Mouse (Mus musculus): ENCODE data around the gene Mlkl. TPM values are rescaled to one million over a fixed set of nuclear protein-coding genes. Genes with fewer than 3 reads are reported as not detected.
A peak's percentile ranks its signal among the peaks of the same experiment; 100 is the strongest.

Gene Mlkl
- polyA plus RNA-seq, 1 experiment from 2014 or later: 2.5 TPM

- ATAC-seq (ENCODE audit: low read depth) (no peak), DNase-seq (no peak)
- H3K36me3 ChIP-seq: no peaks in the 10 kb centered on the region
- H3K9ac ChIP-seq: no peak overlapping the region
- WGBS (ENCODE audit: insufficient replicate concordance): 77% methylated on average over 3 of the region's 4 CpGs
- no peaks in the 10 kb centered on the region; the same call in 1 of the 2 replicates for H3K9me3 ChIP-seq (replicated peaks)
- no peak overlapping the region for H3K27ac ChIP-seq
- H3K4me2 ChIP-seq: no peak overlapping the region
- no peak overlapping the region for H3K4me3 ChIP-seq (replicated peaks)
- no peaks in the 10 kb centered on the region for H3K4me1 ChIP-seq (replicated peaks)
- no peaks in the 10 kb centered on the region for H3K27me3 ChIP-seq
These were observed 19.5 kb upstream of the Mlkl start for GRCm38 (mm10) chr8:111357433-111357832.

GRCm38 (mm10) chr8:111353497-111353896 lies 15.5 kb upstream of the Mlkl start:
- H3K9me3 ChIP-seq (replicated peaks): no peaks in the 10 kb centered on the region
- no peak overlapping the region for H3K4me2 ChIP-seq
- no peak for DNase-seq
- no peaks in the 10 kb centered on the region for H3K27me3 ChIP-seq
- H3K4me3 ChIP-seq (replicated peaks): no peak overlapping the region
- no peaks in the 10 kb centered on the region for H3K4me1 ChIP-seq (replicated peaks)
- H3K36me3 ChIP-seq: no peaks in the 10 kb centered on the region
- H3K9ac ChIP-seq: no peak overlapping the region
- WGBS (ENCODE audit: insufficient replicate concordance): 69% methylated on average over 9 of the region's 9 CpGs
- ATAC-seq (ENCODE audit: low read depth): no peak
- H3K27ac ChIP-seq: no peak overlapping the region

- DNase-seq (no peak), ATAC-seq (ENCODE audit: low read depth) (no peak)
- no peak overlapping the region for H3K9ac ChIP-seq
- H3K27ac ChIP-seq: no peak overlapping the region
- H3K9me3 ChIP-seq (replicated peaks): no peaks in the 10 kb centered on the region
- H3K4me3 ChIP-seq (replicated peaks): no peak overlapping the region
- 69% methylated on average over 5 of the region's 5 CpGs for WGBS (ENCODE audit: insufficient replicate concordance)
- no peak overlapping the region for H3K4me2 ChIP-seq
- H3K36me3 ChIP-seq: no peaks in the 10 kb centered on the region
- H3K27me3 ChIP-seq: no peaks in the 10 kb centered on the region
- H3K4me1 ChIP-seq (replicated peaks): no peaks in the 10 kb centered on the region
These were observed 14.3 kb upstream of the Mlkl start for GRCm38 (mm10) chr8:111352289-111352688.

- DNase-seq: no peak
These were observed 12.6 kb upstream of the Mlkl start for GRCm38 (mm10) chr8:111350577-111350976.

GRCm38 (mm10) chr8:111343225-111343624 lies 5.2 kb upstream of the Mlkl start:
- Histone ChIP-seq H3K27me3 (peaks cover 13% of the 10 kb centered on the region), H3K4me1 (replicated peaks) (peaks cover 4% of the 10 kb centered on the region), H3K4me3 (replicated peaks) (no peak overlapping the region), H3K9ac (no peak overlapping the region), H3K4me2 (no peak overlapping the region), H3K27ac (no peak overlapping the region), H3K36me3 (no peaks in the 10 kb centered on the region), H3K9me3 (replicated peaks) (no peaks in the 10 kb centered on the region)
- 4% methylated on average over 5 of the region's 5 CpGs for WGBS (ENCODE audit: insufficient replicate concordance)
- peak; percentile 41 for DNase-seq
- peak; percentile 31; the same call in 1 of the 2 replicates for ATAC-seq (ENCODE audit: low read depth)

More at GRCm38 (mm10) chr8:111350577-111350976, 12.6 kb upstream of the Mlkl start:
- Histone ChIP-seq H3K36me3 (no peaks in the 10 kb centered on the region), H3K4me1 (replicated peaks) (no peaks in the 10 kb centered on the region), H3K4me2 (no peak overlapping the region), H3K9me3 (replicated peaks) (no peaks in the 10 kb centered on the region), H3K27me3 (no peaks in the 10 kb centered on the region), H3K27ac (no peak overlapping the region), H3K9ac (no peak overlapping the region), H3K4me3 (replicated peaks) (no peak overlapping the region)
- ATAC-seq (ENCODE audit: low read depth): no peak
- WGBS (ENCODE audit: insufficient replicate concordance): 75% methylated on average over 6 of the region's 6 CpGs

- H3K4me1 ChIP-seq (replicated peaks): peaks cover 17% of the 10 kb centered on the region
- no peak for DNase-seq
- no peak overlapping the region for H3K9ac ChIP-seq
- 58% methylated on average over 3 of the region's 3 CpGs for WGBS (ENCODE audit: insufficient replicate concordance)
- H3K4me2 ChIP-seq: no peak overlapping the region
- H3K27me3 ChIP-seq: peaks cover 26% of the 10 kb centered on the region
- H3K27ac ChIP-seq: no peak overlapping the region
- H3K9me3 ChIP-seq (replicated peaks): no peaks in the 10 kb centered on the region
- ATAC-seq (ENCODE audit: low read depth): no peak
- no peaks in the 10 kb centered on the region for H3K36me3 ChIP-seq
- H3K4me3 ChIP-seq (replicated peaks): no peak overlapping the region
These were observed 2.2 kb upstream of the Mlkl start for GRCm38 (mm10) chr8:111340186-111340585.

- 29% methylated on average over 12 of the region's 12 CpGs for WGBS (ENCODE audit: insufficient replicate concordance)
- H3K9ac ChIP-seq: peak overlapping the region; percentile 62
- peak overlapping the region; percentile 66 for H3K4me3 ChIP-seq (replicated peaks)
- no peak for DNase-seq
- H3K9me3 ChIP-seq (replicated peaks): no peaks in the 10 kb centered on the region
- peaks cover 26% of the 10 kb centered on the region for H3K27me3 ChIP-seq
- peaks cover 17% of the 10 kb centered on the region for H3K4me1 ChIP-seq (replicated peaks)
- ATAC-seq (ENCODE audit: low read depth): no peak
- H3K4me2 ChIP-seq: peak overlapping the region; percentile 89
- H3K36me3 ChIP-seq: no peaks in the 10 kb centered on the region
- H3K27ac ChIP-seq: no peak overlapping the region; the same call in 1 of the 2 replicates
These were observed 612 bp upstream of the Mlkl start for GRCm38 (mm10) chr8:111338370-111339208.

GRCm38 (mm10) chr8:111337311-111337889 lies 577 bp downstream of the Mlkl start:
- peaks cover 17% of the 10 kb centered on the region for H3K4me1 ChIP-seq (replicated peaks)
- 11% methylated on average over 17 of the region's 17 CpGs for WGBS (ENCODE audit: insufficient replicate concordance)
- H3K27ac ChIP-seq: no peak overlapping the region
- H3K4me3 ChIP-seq (replicated peaks): peak overlapping the region; percentile 66
- ATAC-seq (ENCODE audit: low read depth) (peak; percentile 20; the same call in 1 of the 2 replicates), DNase-seq (no peak)
- peaks cover 26% of the 10 kb centered on the region for H3K27me3 ChIP-seq
- peak overlapping the region; percentile 89 for H3K4me2 ChIP-seq
- H3K9me3 ChIP-seq (replicated peaks): no peaks in the 10 kb centered on the region
- no peaks in the 10 kb centered on the region for H3K36me3 ChIP-seq
- H3K9ac ChIP-seq: peak overlapping the region; percentile 62

GRCm38 (mm10) chr8:111336692-111337091 lies 1.3 kb downstream of the Mlkl start:
- WGBS (ENCODE audit: insufficient replicate concordance): 60% methylated on average over 4 of the region's 4 CpGs
- no peak for DNase-seq
- no peak overlapping the region for H3K4me3 ChIP-seq (replicated peaks)
- no peak overlapping the region for H3K9ac ChIP-seq
- H3K4me2 ChIP-seq: peak overlapping the region; percentile 89
- H3K9me3 ChIP-seq (replicated peaks): no peaks in the 10 kb centered on the region
- ATAC-seq (ENCODE audit: low read depth): no peak
- no peak overlapping the region for H3K27ac ChIP-seq
- no peaks in the 10 kb centered on the region for H3K36me3 ChIP-seq
- peaks cover 17% of the 10 kb centered on the region for H3K4me1 ChIP-seq (replicated peaks)
- peaks cover 26% of the 10 kb centered on the region for H3K27me3 ChIP-seq

- Histone ChIP-seq H3K27ac (no peak overlapping the region), H3K4me1 (replicated peaks) (no peaks in the 10 kb centered on the region)
- WGBS (ENCODE audit: insufficient replicate concordance): 41% methylated on average over 6 of the region's 6 CpGs
These were observed 12.7 kb downstream of the Mlkl start for GRCm38 (mm10) chr8:111325222-111325790.

GRCm38 (mm10) chr8:111314729-111315128 lies 23.2 kb downstream of the Mlkl start:
- H3K27ac ChIP-seq: no peak overlapping the region
- H3K9me3 ChIP-seq (replicated peaks): no peaks in the 10 kb centered on the region
- 79% methylated on average over 12 of the region's 12 CpGs for WGBS (ENCODE audit: insufficient replicate concordance)
- H3K4me1 ChIP-seq (replicated peaks): peaks cover 24% of the 10 kb centered on the region
- no peak overlapping the region for H3K4me3 ChIP-seq (replicated peaks)
- H3K9ac ChIP-seq: no peak overlapping the region
- DNase-seq (no peak), ATAC-seq (ENCODE audit: low read depth) (no peak)
- peaks cover 11% of the 10 kb centered on the region; the same call in 1 of the 2 replicates for H3K27me3 ChIP-seq
- no peaks in the 10 kb centered on the region for H3K36me3 ChIP-seq
- no peak overlapping the region for H3K4me2 ChIP-seq

More at GRCm38 (mm10) chr8:111325222-111325790, 12.7 kb downstream of the Mlkl start:
- Histone ChIP-seq H3K4me2 (no peak overlapping the region), H3K9me3 (replicated peaks) (no peaks in the 10 kb centered on the region), H3K27me3 (peaks cover under 1% of the 10 kb centered on the region; the same call in 1 of the 2 replicates), H3K4me3 (replicated peaks) (no peak overlapping the region), H3K9ac (no peak overlapping the region), H3K36me3 (no peaks in the 10 kb centered on the region)
- ATAC-seq (ENCODE audit: low read depth) (no peak), DNase-seq (no peak)
